Mouse (Mus musculus) embryonic facial prominence, embryonic 12.5 days (tissue): Measurements from ENCODE around the gene Cwh43. TPM values are rescaled to one million over a fixed set of nuclear protein-coding genes. Genes with fewer than 3 reads are reported as not detected.

Experiments
- ATAC-seq: fragments of 200-750 bp; cut with Nextera tagmentation; 2 replicates; pipeline ENCODE4 v1.8.0; 2017; ENCODE audit not compliant: insufficient number of reproducible peaks, insufficient read depth, low FRiP score, low TSS enrichment
- H3K27ac ChIP-seq: fragments of 300-500 bp; sonication (generic); 2 replicates; pipeline ENCODE4 v1.5.1; 2016; ENCODE audit warnings: mild to moderate bottlenecking
- H3K27me3 ChIP-seq: fragments of 300-500 bp; sonication (generic); 2 replicates; pipeline ENCODE4 v1.6.1; 2016; ENCODE audit warnings: mild to moderate bottlenecking, moderate library complexity
- H3K36me3 ChIP-seq: fragments of 300-500 bp; sonication (generic); 2 replicates; pipeline ENCODE4 v1.6.1; 2016; ENCODE audit warnings: mild to moderate bottlenecking
- H3K4me1 ChIP-seq: fragments of 300-500 bp; sonication (generic); 2 replicates; pipeline ENCODE4 v1.6.1; 2016
- H3K4me2 ChIP-seq: fragments of 300-500 bp; sonication (generic); replicated peaks from 2 replicates; pipeline ENCODE4 v1.6.1; 2016; ENCODE audit warnings: mild to moderate bottlenecking, moderate library complexity
- H3K4me3 ChIP-seq: fragments of 300-500 bp; sonication (generic); 2 replicates; pipeline ENCODE4 v1.5.1; 2016; ENCODE audit warnings: mild to moderate bottlenecking
- H3K9ac ChIP-seq: fragments of 300-500 bp; sonication (generic); 2 replicates; pipeline ENCODE4 v1.6.1; 2016; ENCODE audit warnings: mild to moderate bottlenecking, moderate library complexity
- H3K9me3 ChIP-seq: fragments of 300-500 bp; sonication (generic); 2 replicates; pipeline ENCODE4 v1.6.1; 2016; ENCODE audit warnings: mild to moderate bottlenecking, moderate library complexity
- WGBS: fragments of 180-500 bp; shearing (Covaris S2); methylation state at CpG from one replicate; pipeline ENCODE4 v1.1.7; 2016; 5-methylcytosine and 5-hydroxymethylcytosine counted together
- polyA plus RNA-seq: library from polyadenylated mRNA; unstranded; fragments of >200 nt; fragmentation: Nextera tagmentation; extraction: Ambion mirVana; gene quantifications from 2 replicates; pipeline ENCODE4 v1.2.1, GENCODE M21; 2016

The Cwh43 gene
- polyA plus RNA-seq, 1 experiment from 2014 or later, result not detected

- Histone ChIP-seq H3K27ac (no peak overlapping the region; the same call in 1 of the 2 replicates), H3K4me3 (no peak overlapping the region), H3K4me1 (peaks cover 5% of the 10 kb centered on the region; the same call in 1 of the 2 replicates), H3K9ac (no peak overlapping the region), H3K9me3 (no peaks in the 10 kb centered on the region), H3K27me3 (no peaks in the 10 kb centered on the region), H3K36me3 (no peaks in the 10 kb centered on the region), H3K4me2 (no peak overlapping the region)
- 19% methylated on average over 3 of the region's 3 CpGs for WGBS
- ATAC-seq, result no peak
These were observed 32.7 kb upstream of the Cwh43 start for GRCm38 (mm10) chr5:73373184-73373583.

DNA sequence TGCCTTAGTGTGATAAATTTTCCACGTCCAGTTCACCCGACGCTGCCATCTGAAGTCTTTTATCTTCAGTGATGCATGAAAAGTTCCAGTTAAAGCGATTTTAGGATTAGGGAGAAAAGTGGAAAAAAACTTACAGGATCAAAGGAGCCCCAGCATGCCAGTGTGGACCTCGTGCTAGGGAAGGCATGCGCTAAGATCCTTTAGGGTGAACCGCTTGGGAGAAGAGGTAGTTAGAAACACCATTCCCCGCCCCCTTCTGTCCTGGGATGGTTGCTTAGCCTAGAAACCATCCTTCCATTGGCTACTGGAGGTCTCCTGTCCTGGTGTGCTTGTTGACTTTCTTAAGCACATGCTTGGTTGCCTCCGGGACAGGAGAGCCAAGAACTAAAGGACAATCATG is 29.8 kb upstream of the Cwh43 start:
- Histone ChIP-seq H3K4me3 (no peak overlapping the region), H3K4me2 (no peak overlapping the region), H3K36me3 (no peaks in the 10 kb centered on the region), H3K9me3 (no peaks in the 10 kb centered on the region), H3K4me1 (peaks cover 5% of the 10 kb centered on the region; the same call in 1 of the 2 replicates), H3K9ac (no peak overlapping the region), H3K27me3 (peaks cover 3% of the 10 kb centered on the region; the same call in 1 of the 2 replicates), H3K27ac (no peak overlapping the region)
- WGBS, result 53% methylated on average over 9 of the region's 9 CpGs
- ATAC-seq, result no peak

- WGBS, result 88% methylated on average over 7 of the region's 7 CpGs
- Histone ChIP-seq H3K4me3 (no peak overlapping the region), H3K36me3 (no peaks in the 10 kb centered on the region), H3K4me1 (peaks cover 5% of the 10 kb centered on the region; the same call in 1 of the 2 replicates), H3K27ac (no peak overlapping the region), H3K4me2 (no peak overlapping the region), H3K9ac (no peak overlapping the region), H3K9me3 (no peaks in the 10 kb centered on the region), H3K27me3 (peaks cover 3% of the 10 kb centered on the region; the same call in 1 of the 2 replicates)
- ATAC-seq, result no peak
These were observed 29.4 kb upstream of the Cwh43 start for GRCm38 (mm10) chr5:73376491-73376890.

- H3K27ac ChIP-seq, result no peak overlapping the region
- H3K4me1 ChIP-seq, result no peaks in the 10 kb centered on the region
- H3K4me3 ChIP-seq, result no peak overlapping the region
- H3K4me2 ChIP-seq, result no peak overlapping the region
- peaks cover 3% of the 10 kb centered on the region; the same call in 1 of the 2 replicates for H3K27me3 ChIP-seq
- peak; percentile 82; the same call in 1 of the 2 replicates for ATAC-seq
- H3K9ac ChIP-seq, result no peak overlapping the region
- H3K36me3 ChIP-seq, result no peaks in the 10 kb centered on the region
- 29% methylated on average over 3 of the region's 3 CpGs for WGBS
- no peaks in the 10 kb centered on the region for H3K9me3 ChIP-seq
These were observed 26.0 kb upstream of the Cwh43 start for GRCm38 (mm10) chr5:73379908-73380307.

GRCm38 (mm10) chr5:73380829-73381228 is 25.0 kb upstream of the Cwh43 start:
- H3K9me3 ChIP-seq, result no peaks in the 10 kb centered on the region
- ATAC-seq, result no peak
- no peak overlapping the region for H3K4me3 ChIP-seq
- 49% methylated on average over 8 of the region's 8 CpGs for WGBS
- no peak overlapping the region for H3K9ac ChIP-seq
- H3K27me3 ChIP-seq, result peaks cover 3% of the 10 kb centered on the region; the same call in 1 of the 2 replicates
- no peak overlapping the region for H3K27ac ChIP-seq
- no peaks in the 10 kb centered on the region for H3K36me3 ChIP-seq
- H3K4me2 ChIP-seq, result no peak overlapping the region
- H3K4me1 ChIP-seq, result no peaks in the 10 kb centered on the region

- H3K27me3 ChIP-seq, result peaks cover 3% of the 10 kb centered on the region; the same call in 1 of the 2 replicates
- H3K4me2 ChIP-seq, result no peak overlapping the region
- no peaks in the 10 kb centered on the region for H3K9me3 ChIP-seq
- ATAC-seq, result no peak
- no peak overlapping the region for H3K27ac ChIP-seq
- H3K4me3 ChIP-seq, result no peak overlapping the region
- H3K9ac ChIP-seq, result no peak overlapping the region
- H3K4me1 ChIP-seq, result no peaks in the 10 kb centered on the region; the same call in 1 of the 2 replicates
- H3K36me3 ChIP-seq, result no peaks in the 10 kb centered on the region
- WGBS, result 80% methylated on average over 7 of the region's 7 CpGs
These were observed 24.4 kb upstream of the Cwh43 start for GRCm38 (mm10) chr5:73381510-73381909.

- WGBS, result 83% methylated on average over 8 of the region's 9 CpGs
- Histone ChIP-seq H3K4me2 (no peak overlapping the region), H3K9ac (no peak overlapping the region), H3K4me3 (no peak overlapping the region), H3K36me3 (no peaks in the 10 kb centered on the region), H3K4me1 (no peaks in the 10 kb centered on the region; the same call in 1 of the 2 replicates), H3K27me3 (peaks cover 3% of the 10 kb centered on the region; the same call in 1 of the 2 replicates), H3K9me3 (no peaks in the 10 kb centered on the region), H3K27ac (no peak overlapping the region)
- ATAC-seq, result no peak
These were observed 23.8 kb upstream of the Cwh43 start for GRCm38 (mm10) chr5:73381976-73382540.

- Histone ChIP-seq H3K27me3 (peaks cover 3% of the 10 kb centered on the region; the same call in 1 of the 2 replicates), H3K9me3 (no peaks in the 10 kb centered on the region), H3K4me2 (no peak overlapping the region), H3K27ac (no peak overlapping the region), H3K4me3 (no peak overlapping the region), H3K9ac (no peak overlapping the region), H3K36me3 (no peaks in the 10 kb centered on the region), H3K4me1 (no peaks in the 10 kb centered on the region; the same call in 1 of the 2 replicates)
- 30% methylated on average over 3 of the region's 3 CpGs for WGBS
- ATAC-seq, result peak; percentile 50; the same call in 1 of the 2 replicates
These were observed 22.9 kb upstream of the Cwh43 start for GRCm38 (mm10) chr5:73382737-73383646.

DNA sequence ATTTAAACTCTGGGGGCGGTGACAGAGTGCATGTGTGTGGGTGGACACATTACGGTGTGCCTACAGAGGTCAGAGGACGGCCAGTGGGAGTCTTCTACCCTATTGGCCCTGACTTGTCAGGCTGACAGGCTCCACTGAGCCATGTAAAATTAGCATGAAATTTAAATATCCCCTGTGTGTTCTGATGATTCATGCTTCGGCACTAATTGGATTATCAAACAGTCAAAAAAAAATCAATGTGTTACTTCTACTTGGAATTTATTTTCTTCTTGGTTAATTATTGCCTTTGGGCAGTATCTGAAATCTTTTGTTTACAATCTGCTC is 22.3 kb upstream of the Cwh43 start:
- Histone ChIP-seq H3K27me3 (peaks cover 3% of the 10 kb centered on the region; the same call in 1 of the 2 replicates), H3K9ac (no peak overlapping the region), H3K9me3 (no peaks in the 10 kb centered on the region), H3K4me3 (no peak overlapping the region), H3K36me3 (no peaks in the 10 kb centered on the region), H3K27ac (no peak overlapping the region), H3K4me1 (no peaks in the 10 kb centered on the region; the same call in 1 of the 2 replicates), H3K4me2 (no peak overlapping the region)
- 57% methylated on average over 4 of the region's 4 CpGs for WGBS
- ATAC-seq, result no peak

GRCm38 (mm10) chr5:73393041-73393440 is 12.8 kb upstream of the Cwh43 start:
- Histone ChIP-seq H3K9ac (no peak overlapping the region), H3K4me2 (no peak overlapping the region), H3K4me3 (no peak overlapping the region), H3K9me3 (no peaks in the 10 kb centered on the region), H3K36me3 (no peaks in the 10 kb centered on the region), H3K4me1 (no peaks in the 10 kb centered on the region), H3K27ac (no peak overlapping the region), H3K27me3 (0 out of 2 replicates have a peak, but pooled peaks cover 3% of the 10 kb centered on the region)
- no peak for ATAC-seq
- 90% methylated on average over 9 of the region's 9 CpGs for WGBS

GRCm38 (mm10) chr5:73399768-73400526 is 5.9 kb upstream of the Cwh43 start:
- peaks cover 4% of the 10 kb centered on the region; the same call in 1 of the 2 replicates for H3K4me1 ChIP-seq
- H3K9me3 ChIP-seq, result no peaks in the 10 kb centered on the region
- WGBS, result 48% methylated on average over 7 of the region's 7 CpGs
- no peak overlapping the region for H3K27ac ChIP-seq
- no peak for ATAC-seq
- peaks cover 12% of the 10 kb centered on the region; the same call in 1 of the 2 replicates for H3K27me3 ChIP-seq
- no peak overlapping the region for H3K9ac ChIP-seq
- H3K4me2 ChIP-seq, result no peak overlapping the region
- no peak overlapping the region for H3K4me3 ChIP-seq
- no peaks in the 10 kb centered on the region for H3K36me3 ChIP-seq
